Mouse (Mus musculus) stomach, postnatal 0 days (tissue): Measurements from ENCODE around the gene 1700030J22Rik.

Experiments
- CTCF ChIP-seq: IDR thresholded peaks from 2 replicates; pipeline ENCODE4 v1.5.1; 2016; ENCODE audit warnings: antibody characterized with exemption, low read depth, mild to moderate bottlenecking, moderate library complexity
- EP300 ChIP-seq: optimal IDR thresholded peaks from 2 replicates; pipeline ENCODE3; 2016; ENCODE audit warnings: antibody characterized with exemption

GRCm38 (mm10) chr8:116947589-116947988, 31.2 kb downstream of the 1700030J22Rik start:
- no peak for TF ChIP-seq CTCF
- TF ChIP-seq EP300, result no peak
